Mouse (Mus musculus) mouse embryonic stem cell (cell line): ENCODE measurements around the gene Vezf1.

Source experiments
- in situ Hi-C, 2 experiments: fragments of 300-500 bp; cut with MboI; formaldehyde crosslinking; loops; 1 replicate in 1 of 2; 3 replicates in 1 of 2; pipeline ENCODE4 v1.14.3; 2019 to 2020; ENCODE audit warnings: low sequenced_read_pairs in 2 of 2, low pct_unique_long_range_greater_than_20kb in 1 of 2, mixed read lengths in 1 of 2; ENCODE audit not compliant: unreplicated experiment in 1 of 2

Gene Vezf1

GRCm38 (mm10) chr11:88048961-88049670 is 19.0 kb upstream of the Vezf1 start:
- in situ Hi-C loops, result no loop called here

GRCm38 (mm10) chr11:88049732-88050131 is 18.3 kb upstream of the Vezf1 start:
- in situ Hi-C loops, result no loop called here

- in situ Hi-C loops, result no loop called here
Observed at GRCm38 (mm10) chr11:88052638-88053037, 15.4 kb upstream of the Vezf1 start.

GRCm38 (mm10) chr11:88053821-88054220 is 14.3 kb upstream of the Vezf1 start:
- in situ Hi-C loops, result no loop called here

- in situ Hi-C loops, result no loop called here
Observed at GRCm38 (mm10) chr11:88054589-88054988, 13.5 kb upstream of the Vezf1 start.

GRCm38 (mm10) chr11:88055777-88056176 is 12.3 kb upstream of the Vezf1 start:
- in situ Hi-C loops, result loop anchor here (5.0 kb wide), 3 partner anchors 88 to 147 kb away; partner anchors contain the start of gene Mrps23 (in 1 of the 2)

GRCm38 (mm10) chr11:88057788-88058187 is 10.3 kb upstream of the Vezf1 start:
- in situ Hi-C loops, result loop anchor here (5.0 kb wide), 3 partner anchors 90 to 145 kb away; partner anchors contain the start of gene Mrps23 (in 1 of the 2)

- in situ Hi-C loops, result loop anchor here (5.0 kb wide), 3 partner anchors 92 to 143 kb away; partner anchors contain the start of gene Mrps23 (in 1 of the 2)
Observed at GRCm38 (mm10) chr11:88059141-88059540, 8.9 kb upstream of the Vezf1 start.

- in situ Hi-C loops, result loop anchor here in 1 of 2 experiments (5.0 kb wide), 1 partner anchor 95 kb away; no protein-coding TSS in a partner anchor
Observed at GRCm38 (mm10) chr11:88061892-88062625, 6.0 kb upstream of the Vezf1 start.

GRCm38 (mm10) chr11:88065732-88066131 is 2.3 kb upstream of the Vezf1 start:
- in situ Hi-C loops, result no loop called here

GRCm38 (mm10) chr11:88067191-88067585 is 891 bp upstream of the Vezf1 start:
- in situ Hi-C loops, result no loop called here

GRCm38 (mm10) chr11:88068411-88069245 is 549 bp downstream of the Vezf1 start:
- in situ Hi-C loops, result no loop called here

- in situ Hi-C loops, result no loop called here
Observed at GRCm38 (mm10) chr11:88069246-88069570, 1.1 kb downstream of the Vezf1 start.

GRCm38 (mm10) chr11:88070392-88070791 is 2.3 kb downstream of the Vezf1 start:
- in situ Hi-C loops, result no loop called here

- in situ Hi-C loops, result no loop called here
Observed at GRCm38 (mm10) chr11:88071113-88071512, 3.0 kb downstream of the Vezf1 start.

- in situ Hi-C loops, result no loop called here
Observed at GRCm38 (mm10) chr11:88073343-88073875, 5.3 kb downstream of the Vezf1 start.

- in situ Hi-C loops, result no loop called here
Observed at GRCm38 (mm10) chr11:88075701-88076100, 7.6 kb downstream of the Vezf1 start.

- in situ Hi-C loops, result no loop called here
Observed at GRCm38 (mm10) chr11:88076394-88076793, 8.3 kb downstream of the Vezf1 start.

- in situ Hi-C loops, result no loop called here
Observed at GRCm38 (mm10) chr11:88083699-88084098, 15.6 kb downstream of the Vezf1 start.
